Mouse (Mus musculus) right cerebral cortex, postnatal 14 days (tissue): ENCODE results near the gene Tmem192.
A peak's percentile ranks its signal among the peaks of the same experiment; 100 is the strongest.

Experiments used
- DNase-seq: peaks from one replicate; pipeline ENCODE4 v3.0.0; 2022

The Tmem192 gene

GRCm38 (mm10) chr8:64946820-64947697 is at the start of gene Tmem192:
TSS of gene Tmem192 (plus strand) at chr8:64947185.
- DNase-seq, result peak; percentile 90

- no peak for DNase-seq
Observed at GRCm38 (mm10) chr8:64898710-64899109, 48.3 kb upstream of the Tmem192 start.

- DNase-seq, result no peak
Observed at GRCm38 (mm10) chr8:64900645-64901044, 46.3 kb upstream of the Tmem192 start.

- no peak for DNase-seq
Observed at GRCm38 (mm10) chr8:64901527-64902156, 45.3 kb upstream of the Tmem192 start.

- DNase-seq, result no peak
Observed at GRCm38 (mm10) chr8:64902191-64902590, 44.8 kb upstream of the Tmem192 start.

- DNase-seq, result no peak
Observed at GRCm38 (mm10) chr8:64903778-64904177, 43.2 kb upstream of the Tmem192 start.

- no peak for DNase-seq
Observed at GRCm38 (mm10) chr8:64910026-64910425, 37.0 kb upstream of the Tmem192 start.

GRCm38 (mm10) chr8:64916793-64917192 is 30.2 kb upstream of the Tmem192 start:
- DNase-seq, result no peak

GRCm38 (mm10) chr8:64923329-64923728 is 23.7 kb upstream of the Tmem192 start:
- no peak for DNase-seq

- DNase-seq, result no peak
Observed at GRCm38 (mm10) chr8:64925762-64926161, 21.2 kb upstream of the Tmem192 start.

GRCm38 (mm10) chr8:64926355-64926754 is 20.6 kb upstream of the Tmem192 start:
- no peak for DNase-seq

GRCm38 (mm10) chr8:64928938-64929337 is 18.0 kb upstream of the Tmem192 start:
- DNase-seq, result no peak

GRCm38 (mm10) chr8:64934997-64935396 is 12.0 kb upstream of the Tmem192 start:
- DNase-seq, result no peak

- no peak for DNase-seq
Observed at GRCm38 (mm10) chr8:64941019-64941418, 6.0 kb upstream of the Tmem192 start.

- peak; percentile 87 for DNase-seq
Observed at GRCm38 (mm10) chr8:64941495-64941894, 5.5 kb upstream of the Tmem192 start.

GRCm38 (mm10) chr8:64942946-64943345 is 4.0 kb upstream of the Tmem192 start:
- DNase-seq, result no peak

- DNase-seq, result no peak
Observed at GRCm38 (mm10) chr8:64944831-64945230, 2.2 kb upstream of the Tmem192 start.

GRCm38 (mm10) chr8:64945606-64946005 is 1.4 kb upstream of the Tmem192 start:
- DNase-seq, result no peak

GRCm38 (mm10) chr8:64946441-64946819 is 555 bp upstream of the Tmem192 start:
- DNase-seq, result no peak

GRCm38 (mm10) chr8:64947698-64948034 is 681 bp downstream of the Tmem192 start:
- no peak for DNase-seq

- DNase-seq, result no peak
Observed at GRCm38 (mm10) chr8:64948371-64948770, 1.4 kb downstream of the Tmem192 start.

GRCm38 (mm10) chr8:64952101-64952500 is 5.1 kb downstream of the Tmem192 start:
- DNase-seq, result no peak

- DNase-seq, result no peak
Observed at GRCm38 (mm10) chr8:64959025-64959424, 12.0 kb downstream of the Tmem192 start.

- no peak for DNase-seq
Observed at GRCm38 (mm10) chr8:64962836-64963235, 15.9 kb downstream of the Tmem192 start.
